Mouse (Mus musculus) large intestine, adult 2 months (tissue): ENCODE results near the gene Gm47841. TPM values are rescaled to one million over a fixed set of nuclear protein-coding genes. Genes with fewer than 3 reads are reported as not detected.

Experiments
- DNase-seq: peaks from one replicate; pipeline ENCODE4 v3.0.0-alpha.2; 2012; ENCODE audit warnings: low read depth, low spot score
- WGBS: fragments of 180-500 bp; shearing (Covaris S2); methylation state at CpG from one replicate; pipeline ENCODE4 v1.1.7; 2018; 5-methylcytosine and 5-hydroxymethylcytosine counted together
- polyA plus RNA-seq: library from polyadenylated mRNA; depleted of rRNA; stranded (reverse); fragments of >200 nt; gene quantifications from 2 replicates; pipeline ENCODE4 v1.2.3, GENCODE M21; 2012

Gm47841 gene
- polyA plus RNA-seq, 1 experiment, result not detected

GRCm38 (mm10) chr15:101075656-101076055, 28.5 kb upstream of the Gm47841 start:
- 55% methylated on average over 5 of the region's 5 CpGs for WGBS
- no peak for DNase-seq

GRCm38 (mm10) chr15:101075150-101075549, 28.0 kb upstream of the Gm47841 start:
- no peak for DNase-seq
- 60% methylated on average over 4 of the region's 4 CpGs for WGBS

- WGBS, result 86% methylated on average over 5 of the region's 5 CpGs
- no peak for DNase-seq
Observed at GRCm38 (mm10) chr15:101074067-101074466, 26.9 kb upstream of the Gm47841 start.

GRCm38 (mm10) chr15:101072736-101073135, 25.5 kb upstream of the Gm47841 start:
- 51% methylated on average over 2 of the region's 2 CpGs for WGBS
- no peak for DNase-seq

GRCm38 (mm10) chr15:101070762-101071161, 23.6 kb upstream of the Gm47841 start:
- DNase-seq, result no peak
- 35% methylated on average over 5 of the region's 5 CpGs for WGBS

GRCm38 (mm10) chr15:101069641-101070190, 22.5 kb upstream of the Gm47841 start:
- WGBS, result 33% methylated on average over 9 of the region's 9 CpGs

GRCm38 (mm10) chr15:101068671-101069070, 21.5 kb upstream of the Gm47841 start:
- DNase-seq, result no peak
- WGBS, result 78% methylated on average over 4 of the region's 4 CpGs

More at GRCm38 (mm10) chr15:101069641-101070190, 22.5 kb upstream of the Gm47841 start:
- DNase-seq, result no peak

GRCm38 (mm10) chr15:101068029-101068428, 20.8 kb upstream of the Gm47841 start:
- WGBS, result 71% methylated on average over 3 of the region's 3 CpGs

GRCm38 (mm10) chr15:101066920-101067696, 19.9 kb upstream of the Gm47841 start:
- 60% methylated on average over 7 of the region's 9 CpGs for WGBS
- no peak for DNase-seq

More at GRCm38 (mm10) chr15:101068029-101068428, 20.8 kb upstream of the Gm47841 start:
- DNase-seq, result no peak

GRCm38 (mm10) chr15:101066364-101066847, 19.2 kb upstream of the Gm47841 start:
- 60% methylated on average over 6 of the region's 6 CpGs for WGBS
- DNase-seq, result no peak

GRCm38 (mm10) chr15:101065069-101065468, 17.9 kb upstream of the Gm47841 start:
- no peak for DNase-seq
- WGBS, result 53% methylated on average over 6 of the region's 6 CpGs

- 75% methylated on average over 11 of the region's 11 CpGs for WGBS
- no peak for DNase-seq
Observed at GRCm38 (mm10) chr15:101060280-101060852, 13.2 kb upstream of the Gm47841 start.

- DNase-seq, result no peak
- 56% methylated on average over 9 of the region's 9 CpGs for WGBS
Observed at GRCm38 (mm10) chr15:101059570-101060279, 12.5 kb upstream of the Gm47841 start.

- WGBS, result 35% methylated on average over 10 of the region's 10 CpGs
Observed at GRCm38 (mm10) chr15:101056225-101056624, 9.0 kb upstream of the Gm47841 start.

GRCm38 (mm10) chr15:101054541-101054940, 7.3 kb upstream of the Gm47841 start:
- DNase-seq, result no peak
- 91% methylated on average over 10 of the region's 10 CpGs for WGBS

More at GRCm38 (mm10) chr15:101056225-101056624, 9.0 kb upstream of the Gm47841 start:
- no peak for DNase-seq

- no peak for DNase-seq
- WGBS, result 47% methylated on average over 65 of the region's 65 CpGs
Observed at GRCm38 (mm10) chr15:101053832-101054459, 6.7 kb upstream of the Gm47841 start.

GRCm38 (mm10) chr15:101052560-101053501, 5.6 kb upstream of the Gm47841 start:
- WGBS, result 64% methylated on average over 120 of the region's 120 CpGs
- no peak for DNase-seq

GRCm38 (mm10) chr15:101051869-101052268, 4.7 kb upstream of the Gm47841 start:
- 88% methylated on average over 10 of the region's 10 CpGs for WGBS
- no peak for DNase-seq
